Mouse (Mus musculus) heart, embryonic 11.5 days (tissue): ENCODE data around the gene Msantd1. TPM values are rescaled to one million over a fixed set of nuclear protein-coding genes. Genes with fewer than 3 reads are reported as not detected.
"Not testable (repeated sequence)": the region's sequence is repeated elsewhere in the genome, so short reads cannot be mapped to it uniquely, and the experiment has no call there.

Experiments
- ATAC-seq: fragments of 200-750 bp; cut with Nextera tagmentation; replicated peaks from 2 replicates; pipeline ENCODE4 v1.8.0; 2017; ENCODE audit warnings: moderate library complexity; ENCODE audit not compliant: insufficient number of reproducible peaks, low FRiP score, low TSS enrichment
- H3K27ac ChIP-seq: fragments of 300-500 bp; sonication (generic); 2 replicates; pipeline ENCODE4 v1.5.1; 2014; ENCODE audit warnings: mild to moderate bottlenecking, low read depth, low read length
- H3K27me3 ChIP-seq: fragments of 300-500 bp; sonication (generic); 2 replicates; pipeline ENCODE4 v1.6.1; 2014; ENCODE audit warnings: mild to moderate bottlenecking, low read length, mixed read lengths; ENCODE audit not compliant: control insufficient read depth, insufficient read depth
- H3K36me3 ChIP-seq: fragments of 300-500 bp; sonication (generic); 2 replicates; pipeline ENCODE4 v1.6.1; 2014; ENCODE audit warnings: mild to moderate bottlenecking, low read length, moderate library complexity, mixed read lengths; ENCODE audit not compliant: control insufficient read depth, insufficient read depth
- H3K4me1 ChIP-seq: fragments of 300-500 bp; sonication (generic); 2 replicates; pipeline ENCODE4 v1.6.1; 2014; ENCODE audit warnings: low read length; ENCODE audit not compliant: control insufficient read depth, insufficient read depth
- H3K4me2 ChIP-seq: fragments of 300-500 bp; sonication (generic); 2 replicates; pipeline ENCODE4 v1.6.1; 2014; ENCODE audit warnings: mild to moderate bottlenecking, moderate library complexity
- H3K4me3 ChIP-seq: fragments of 300-500 bp; sonication (generic); 2 replicates; pipeline ENCODE4 v1.5.1; 2014; ENCODE audit warnings: low read depth, low read length
- H3K9ac ChIP-seq: fragments of 300-500 bp; sonication (generic); 2 replicates; pipeline ENCODE4 v1.6.1; 2014; ENCODE audit warnings: mild to moderate bottlenecking, low read depth, low read length, moderate library complexity
- H3K9me3 ChIP-seq: fragments of 300-500 bp; sonication (generic); replicated peaks from 2 replicates; pipeline ENCODE4 v1.6.1; 2016; ENCODE audit warnings: low read length; ENCODE audit not compliant: control insufficient read depth
- WGBS: fragments of 180-500 bp; shearing (Covaris S2); extraction: QIAGEN DNeasy Blood & Tissue Kit; methylation state at CpG from one replicate; pipeline ENCODE4 v1.1.7; 2014; ENCODE audit not compliant: insufficient replicate concordance; 5-methylcytosine and 5-hydroxymethylcytosine counted together
- polyA plus RNA-seq: library from polyadenylated mRNA; unstranded; fragments of >200 nt; fragmentation: Nextera tagmentation; extraction: Ambion mirVana; gene quantifications from 2 replicates; pipeline ENCODE4 v1.2.1, GENCODE M21; 2014

Gene Msantd1
- 0.42 and 0.97 TPM in 2 replicates for polyA plus RNA-seq

GRCm38 (mm10) chr5:34907910-34908725 is at the start of gene Msantd1:
TSS of gene Msantd1 (plus strand) at chr5:34908012.
- no peak within 1 kb of the TSS for H3K27ac ChIP-seq
- no peak within 1 kb of the TSS for H3K4me3 ChIP-seq
- WGBS, result 86% methylated on average over 6 of the region's 6 CpGs
- no peak within 1 kb of the TSS for H3K4me2 ChIP-seq
- no peak within 1 kb of the TSS for H3K9ac ChIP-seq
- H3K27me3 ChIP-seq, result no peaks in the 10 kb centered on the region
- peaks cover 6% of the 10 kb centered on the region; the same call in 1 of the 2 replicates for H3K4me1 ChIP-seq
- no peaks in the 10 kb centered on the region for H3K9me3 ChIP-seq
- no peak for ATAC-seq
- peaks cover 14% of the 10 kb centered on the region for H3K36me3 ChIP-seq

DNA sequence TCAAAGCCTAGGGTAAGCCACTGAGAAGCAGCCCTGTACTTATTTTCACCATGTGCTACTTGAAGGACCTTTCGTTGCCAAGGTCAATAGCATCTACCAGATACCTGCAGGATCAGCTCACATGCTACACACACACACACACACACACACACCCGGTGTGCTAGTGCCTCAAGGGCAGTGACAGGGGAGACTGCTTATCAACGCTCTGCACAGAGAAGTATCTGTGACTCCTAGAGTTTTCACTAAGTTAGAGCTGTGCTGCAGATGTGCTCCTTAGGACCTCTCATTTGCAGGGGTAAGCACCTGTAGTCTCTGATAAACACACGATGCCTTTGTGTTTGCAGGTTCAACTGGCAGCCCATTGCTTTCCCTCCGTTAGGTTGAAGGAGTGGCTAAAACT is 42.4 kb upstream of the Msantd1 start:
- no peak overlapping the region for H3K27ac ChIP-seq
- H3K4me2 ChIP-seq, result no peak overlapping the region
- no peaks in the 10 kb centered on the region for H3K27me3 ChIP-seq
- H3K9me3 ChIP-seq, result no peaks in the 10 kb centered on the region
- no peak for ATAC-seq
- H3K36me3 ChIP-seq, result peaks cover 12% of the 10 kb centered on the region
- WGBS, result 82% methylated on average over 5 of the region's 5 CpGs
- H3K4me1 ChIP-seq, result no peaks in the 10 kb centered on the region; the same call in 1 of the 2 replicates
- H3K4me3 ChIP-seq, result no peak overlapping the region
- no peak overlapping the region for H3K9ac ChIP-seq

DNA sequence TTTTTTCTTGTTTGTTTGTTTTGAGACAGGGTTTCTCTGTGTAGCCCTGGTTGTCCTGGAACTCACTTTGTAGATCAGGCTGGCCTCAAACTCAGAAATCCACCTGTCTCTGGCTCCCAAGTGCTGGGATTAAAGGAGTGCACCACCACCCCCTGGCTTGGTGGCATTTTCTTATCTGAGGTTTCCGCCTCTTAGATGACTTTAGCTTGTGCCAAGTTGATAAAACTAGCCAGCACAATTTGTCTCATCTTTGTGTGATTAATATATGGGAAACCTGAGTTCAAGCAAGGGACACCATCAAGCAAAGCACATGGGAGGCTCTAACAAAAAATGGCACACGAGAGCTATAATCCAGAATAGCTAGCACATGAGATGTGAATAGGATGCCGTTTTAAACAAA is 27.5 kb upstream of the Msantd1 start:
- not testable (repeated sequence) for ATAC-seq, H3K4me1 ChIP-seq, H3K9me3 ChIP-seq, H3K4me2 ChIP-seq, H3K9ac ChIP-seq, H3K27me3 ChIP-seq, H3K27ac ChIP-seq, H3K4me3 ChIP-seq
- H3K36me3 ChIP-seq, result peaks cover 19% of the 10 kb centered on the region
- WGBS, result 87% methylated on average over 3 of the region's 3 CpGs

- no peak overlapping the region for H3K4me2 ChIP-seq
- H3K9me3 ChIP-seq, result no peaks in the 10 kb centered on the region
- no peaks in the 10 kb centered on the region for H3K4me1 ChIP-seq
- H3K9ac ChIP-seq, result no peak overlapping the region
- no peaks in the 10 kb centered on the region for H3K27me3 ChIP-seq
- H3K4me3 ChIP-seq, result no peak overlapping the region
- WGBS, result 76% methylated on average over 3 of the region's 3 CpGs
- H3K27ac ChIP-seq, result no peak overlapping the region
- no peak for ATAC-seq
- H3K36me3 ChIP-seq, result peaks cover 19% of the 10 kb centered on the region
These were observed 26.8 kb upstream of the Msantd1 start for GRCm38 (mm10) chr5:34881023-34881422.

DNA sequence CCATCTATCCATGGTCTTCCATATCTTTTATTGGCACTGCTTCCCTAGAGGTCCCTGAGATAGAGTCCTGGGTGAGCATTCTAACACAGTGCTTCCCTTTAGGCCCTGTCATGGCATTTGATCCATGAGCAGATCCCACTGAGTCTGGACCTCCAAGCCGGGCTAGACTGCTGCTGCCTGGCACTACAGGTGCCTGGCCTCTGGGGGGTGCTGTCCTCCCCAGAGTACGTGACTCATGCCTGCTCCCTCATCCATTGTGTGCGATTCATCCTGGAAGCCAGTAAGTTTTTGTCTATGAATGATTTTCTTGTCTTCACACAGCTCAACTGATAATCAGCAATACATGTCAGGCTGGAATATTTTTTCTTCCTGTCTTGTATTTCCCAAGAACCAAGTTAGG is 22.6 kb upstream of the Msantd1 start:
- no peaks in the 10 kb centered on the region for H3K27me3 ChIP-seq
- WGBS, result 87% methylated on average over 3 of the region's 3 CpGs
- no peak overlapping the region for H3K4me3 ChIP-seq
- H3K4me1 ChIP-seq, result no peaks in the 10 kb centered on the region
- peaks cover 9% of the 10 kb centered on the region for H3K36me3 ChIP-seq
- no peak overlapping the region for H3K9ac ChIP-seq
- H3K4me2 ChIP-seq, result no peak overlapping the region
- no peak for ATAC-seq
- H3K27ac ChIP-seq, result no peak overlapping the region
- H3K9me3 ChIP-seq, result no peaks in the 10 kb centered on the region

- ATAC-seq, result no peak
- WGBS, result 80% methylated on average over 4 of the region's 4 CpGs
- no peak overlapping the region for H3K27ac ChIP-seq
These were observed 18.6 kb upstream of the Msantd1 start for GRCm38 (mm10) chr5:34889252-34889651.

DNA sequence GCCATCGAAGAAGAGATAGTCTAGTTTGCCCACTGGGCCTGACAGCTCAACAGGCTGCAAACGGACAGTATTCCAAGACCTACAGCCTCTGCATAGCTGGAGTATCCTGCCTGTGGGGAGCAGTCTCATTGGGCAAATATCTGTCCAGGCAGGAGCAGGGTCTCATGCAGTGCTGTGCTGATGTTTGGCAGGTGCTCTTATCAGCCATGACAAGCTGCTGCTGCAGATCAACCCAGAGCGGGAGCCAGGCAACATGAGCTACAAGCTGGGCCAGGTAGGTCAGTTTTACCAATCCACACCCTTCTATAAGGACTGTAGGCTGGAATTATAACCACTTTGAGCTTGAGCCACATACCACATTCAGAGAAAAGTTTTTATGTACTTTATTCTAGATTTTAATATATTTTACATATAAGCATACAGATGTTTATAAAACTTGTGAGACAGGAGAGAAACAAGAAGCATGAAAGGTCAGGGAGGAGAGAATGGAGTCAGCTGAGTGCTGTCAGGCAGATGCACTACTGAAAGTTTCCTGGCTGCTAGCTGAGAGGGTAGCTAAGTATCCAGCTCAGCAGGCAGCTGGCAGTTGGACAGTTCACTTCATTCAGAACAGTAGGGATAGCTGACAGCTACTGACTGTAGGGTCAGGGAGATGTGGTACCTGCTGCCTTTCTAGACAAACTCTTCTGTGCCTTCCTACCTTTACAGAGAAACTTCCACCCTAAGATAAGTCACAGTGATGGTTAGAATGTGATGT is 10.9 kb upstream of the Msantd1 start:
- Histone ChIP-seq H3K4me1 (peaks cover 6% of the 10 kb centered on the region; the same call in 1 of the 2 replicates), H3K9ac (no peak overlapping the region), H3K27me3 (no peaks in the 10 kb centered on the region), H3K4me3 (no peak overlapping the region), H3K4me2 (no peak overlapping the region), H3K9me3 (no peaks in the 10 kb centered on the region), H3K27ac (no peak overlapping the region), H3K36me3 (peaks cover 26% of the 10 kb centered on the region)
- no peak for ATAC-seq
- WGBS, result 53% methylated on average over 3 of the region's 3 CpGs

More at GRCm38 (mm10) chr5:34889252-34889651, 18.6 kb upstream of the Msantd1 start:
- Histone ChIP-seq H3K9me3 (no peaks in the 10 kb centered on the region), H3K36me3 (peaks cover 18% of the 10 kb centered on the region), H3K4me2 (no peak overlapping the region), H3K4me3 (no peak overlapping the region), H3K27me3 (no peaks in the 10 kb centered on the region), H3K9ac (no peak overlapping the region), H3K4me1 (peaks cover 3% of the 10 kb centered on the region; the same call in 1 of the 2 replicates)

- Histone ChIP-seq H3K4me3 (no peak overlapping the region), H3K27me3 (no peaks in the 10 kb centered on the region), H3K9me3 (no peaks in the 10 kb centered on the region), H3K9ac (no peak overlapping the region), H3K4me2 (no peak overlapping the region), H3K27ac (no peak overlapping the region), H3K4me1 (peaks cover 4% of the 10 kb centered on the region; the same call in 1 of the 2 replicates), H3K36me3 (peaks cover 20% of the 10 kb centered on the region)
- no peak for ATAC-seq
- WGBS, result 93% methylated on average over 6 of the region's 6 CpGs
These were observed 7.9 kb upstream of the Msantd1 start for GRCm38 (mm10) chr5:34899787-34900469.
